Mouse (Mus musculus): ENCODE data around the gene Olfr1360. TPM values are rescaled to one million over a fixed set of nuclear protein-coding genes. Genes with fewer than 3 reads are reported as not detected.

Gene Olfr1360
- total and polyA plus RNA-seq, 2 experiments from 2014 or later: not detected

GRCm38 (mm10) chr13:21715131-21715863, 38.1 kb upstream of the Olfr1360 start:
- H3K36me3 ChIP-seq (replicated peaks; ENCODE audit: control insufficient read depth, insufficient read depth, low read length): no peaks in the 10 kb centered on the region
- H3K4me3 ChIP-seq (ENCODE audit: low read depth, low read length): peak overlapping the region; percentile 44
- peak overlapping the region; percentile 89 for H3K27ac ChIP-seq (ENCODE audit: low read depth)
- 1% methylated on average over 22 of the region's 22 CpGs for WGBS
- DNase-seq (ENCODE audit: low spot score) (no peak), ATAC-seq (ENCODE audit: insufficient read depth, low read depth) (no peak)
- peaks cover 14% of the 10 kb centered on the region for H3K4me1 ChIP-seq (ENCODE audit: control insufficient read depth, insufficient read depth)
- no peak overlapping the region; the same call in 1 of the 2 replicates for H3K9ac ChIP-seq (replicated peaks; ENCODE audit: low read depth, low read length)
- H3K9me3 ChIP-seq (replicated peaks; ENCODE audit: control insufficient read depth, low read length): no peaks in the 10 kb centered on the region
- TF ChIP-seq CTCF (IDR thresholded peaks at IDR 0.05; ENCODE audit: low read depth) (no peak), EP300 (IDR thresholded peaks at IDR 0.05; ENCODE audit: low read depth) (no peak)
- peak overlapping the region; percentile 73 for H3K4me2 ChIP-seq (ENCODE audit: low read depth, low read length)
- H3K27me3 ChIP-seq (ENCODE audit: control insufficient read depth, insufficient read depth, low read length): no peaks in the 10 kb centered on the region

DNA sequence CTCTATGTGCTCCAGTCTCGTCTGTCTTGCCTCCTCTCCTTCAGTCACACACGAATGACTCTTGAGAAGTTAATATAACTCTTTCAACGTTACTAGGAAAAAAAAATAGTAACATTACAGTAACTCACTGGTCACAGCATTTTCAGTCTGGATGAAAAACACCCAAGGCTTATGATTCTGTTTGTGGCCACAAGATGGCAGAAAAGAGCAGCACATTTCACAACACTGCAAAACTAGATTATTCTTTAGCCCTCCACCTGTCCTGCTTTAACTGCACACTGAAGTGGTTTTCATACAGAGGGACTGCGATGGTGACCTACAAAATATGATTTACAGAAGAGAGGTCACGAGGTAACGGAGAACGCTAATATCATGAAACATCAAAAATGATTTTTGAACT, 37.5 kb upstream of the Olfr1360 start:
- no peaks in the 10 kb centered on the region for H3K9me3 ChIP-seq (replicated peaks; ENCODE audit: control insufficient read depth, low read length)
- H3K27ac ChIP-seq (ENCODE audit: low read depth): no peak overlapping the region
- H3K9ac ChIP-seq (replicated peaks; ENCODE audit: low read depth, low read length): no peak overlapping the region
- DNase-seq (ENCODE audit: low spot score) (peak; percentile 82), ATAC-seq (ENCODE audit: insufficient read depth, low read depth) (no peak)
- H3K4me1 ChIP-seq (ENCODE audit: control insufficient read depth, insufficient read depth): peaks cover 14% of the 10 kb centered on the region
- WGBS: under 1% methylated on average over 7 of the region's 7 CpGs
- H3K4me2 ChIP-seq (ENCODE audit: low read depth, low read length): peak overlapping the region; percentile 73
- TF ChIP-seq EP300 (IDR thresholded peaks at IDR 0.05; ENCODE audit: low read depth) (no peak), CTCF (IDR thresholded peaks at IDR 0.05; ENCODE audit: low read depth) (peak; percentile 83)
- no peaks in the 10 kb centered on the region for H3K27me3 ChIP-seq (ENCODE audit: control insufficient read depth, insufficient read depth, low read length)
- no peaks in the 10 kb centered on the region for H3K36me3 ChIP-seq (replicated peaks; ENCODE audit: control insufficient read depth, insufficient read depth, low read length)
- H3K4me3 ChIP-seq (ENCODE audit: low read depth, low read length): peak overlapping the region; percentile 44

GRCm38 (mm10) chr13:21711698-21712097, 34.5 kb upstream of the Olfr1360 start:
- no peak for DNase-seq (ENCODE audit: low spot score)
- TF ChIP-seq CTCF (IDR thresholded peaks at IDR 0.05; ENCODE audit: low read depth) (no peak), EP300 (IDR thresholded peaks at IDR 0.05; ENCODE audit: low read depth) (no peak)
- H3K4me2 ChIP-seq (ENCODE audit: low read depth, low read length): peak overlapping the region; percentile 79
- peak overlapping the region; percentile 63; the same call in 1 of the 2 replicates for H3K4me3 ChIP-seq (ENCODE audit: low read depth, low read length)
- WGBS: 27% methylated on average over 4 of the region's 4 CpGs
- no peaks in the 10 kb centered on the region for H3K36me3 ChIP-seq (replicated peaks; ENCODE audit: control insufficient read depth, insufficient read depth, low read length)
- H3K9ac ChIP-seq (replicated peaks; ENCODE audit: low read depth, low read length): peak overlapping the region; percentile 64; the same call in 1 of the 2 replicates
- H3K27me3 ChIP-seq (ENCODE audit: control insufficient read depth, insufficient read depth, low read length): no peaks in the 10 kb centered on the region
- H3K4me1 ChIP-seq (ENCODE audit: control insufficient read depth, insufficient read depth): peaks cover 14% of the 10 kb centered on the region
- no peak for ATAC-seq (ENCODE audit: insufficient read depth, low read depth)
- no peak overlapping the region for H3K27ac ChIP-seq (ENCODE audit: low read depth)
- no peaks in the 10 kb centered on the region for H3K9me3 ChIP-seq (replicated peaks; ENCODE audit: control insufficient read depth, low read length)

DNA sequence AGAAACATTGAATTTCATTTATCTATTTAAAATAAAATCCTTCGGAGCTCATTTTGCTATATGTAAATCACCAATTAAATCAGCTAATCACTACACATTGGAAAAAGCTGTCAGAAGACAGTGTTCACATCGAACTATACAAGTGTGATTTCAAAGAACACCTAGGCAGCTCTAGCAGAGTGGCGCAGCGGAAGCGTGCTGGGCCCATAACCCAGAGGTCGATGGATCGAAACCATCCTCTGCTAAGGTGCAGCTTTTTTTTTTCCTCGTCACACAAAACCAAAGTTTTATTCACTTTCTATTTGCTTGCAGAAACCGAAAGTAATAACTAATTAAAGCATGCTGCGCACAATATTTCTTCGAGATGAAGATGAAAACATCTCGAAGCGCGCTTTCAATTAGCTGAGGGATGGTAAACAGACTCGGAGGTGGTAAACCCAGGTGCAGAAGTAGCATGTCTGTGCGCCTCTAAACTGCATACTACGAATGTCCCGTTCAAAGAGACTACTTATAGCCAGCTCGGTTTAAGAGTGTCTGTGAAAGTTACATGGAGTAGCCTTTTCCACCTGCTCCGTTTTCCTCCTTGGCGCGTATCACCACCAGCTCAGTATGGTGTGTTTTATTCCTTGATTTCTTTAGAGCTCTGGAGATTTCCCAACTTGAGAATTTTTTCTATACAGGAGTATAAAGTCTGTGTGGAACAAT, 33.8 kb upstream of the Olfr1360 start:
- Histone ChIP-seq H3K27me3 (ENCODE audit: control insufficient read depth, insufficient read depth, low read length) (no peaks in the 10 kb centered on the region), H3K9ac (replicated peaks; ENCODE audit: low read depth, low read length) (peak overlapping the region; percentile 64), H3K27ac (ENCODE audit: low read depth) (peak overlapping the region; percentile 13; the same call in 1 of the 2 replicates), H3K9me3 (replicated peaks; ENCODE audit: control insufficient read depth, low read length) (no peaks in the 10 kb centered on the region), H3K4me3 (ENCODE audit: low read depth, low read length) (peak overlapping the region; percentile 63), H3K4me2 (ENCODE audit: low read depth, low read length) (peak overlapping the region; percentile 79), H3K36me3 (replicated peaks; ENCODE audit: control insufficient read depth, insufficient read depth, low read length) (no peaks in the 10 kb centered on the region), H3K4me1 (ENCODE audit: control insufficient read depth, insufficient read depth) (peaks cover 14% of the 10 kb centered on the region)
- TF ChIP-seq EP300 (IDR thresholded peaks at IDR 0.05; ENCODE audit: low read depth): no peak
- no peak for TF ChIP-seq CTCF (IDR thresholded peaks at IDR 0.05; ENCODE audit: low read depth)
- 2% methylated on average over 22 of the region's 22 CpGs for WGBS
- ATAC-seq (ENCODE audit: insufficient read depth, low read depth) (peak; percentile 77), DNase-seq (ENCODE audit: low spot score) (peak; percentile 50)

- Histone ChIP-seq H3K36me3 (replicated peaks; ENCODE audit: control insufficient read depth, insufficient read depth, low read length) (no peaks in the 10 kb centered on the region), H3K9ac (replicated peaks; ENCODE audit: low read depth, low read length) (peak overlapping the region; percentile 53), H3K4me3 (ENCODE audit: low read depth, low read length) (peak overlapping the region; percentile 63), H3K27ac (ENCODE audit: low read depth) (peak overlapping the region; percentile 86), H3K4me2 (ENCODE audit: low read depth, low read length) (peak overlapping the region; percentile 49), H3K9me3 (replicated peaks; ENCODE audit: control insufficient read depth, low read length) (no peaks in the 10 kb centered on the region), H3K27me3 (ENCODE audit: control insufficient read depth, insufficient read depth, low read length) (no peaks in the 10 kb centered on the region), H3K4me1 (ENCODE audit: control insufficient read depth, insufficient read depth) (peaks cover 10% of the 10 kb centered on the region)
- DNase-seq (ENCODE audit: low spot score): peak; percentile 90
- peak; percentile 90 for TF ChIP-seq CTCF (IDR thresholded peaks at IDR 0.05; ENCODE audit: low read depth)
- TF ChIP-seq EP300 (IDR thresholded peaks at IDR 0.05; ENCODE audit: low read depth): 0 out of 2 replicates have a peak, but pooled peaks have one; percentile 51
- WGBS: under 1% methylated on average over 32 of the region's 32 CpGs
- peak; percentile 84 for ATAC-seq (ENCODE audit: insufficient read depth, low read depth)
Observed at GRCm38 (mm10) chr13:21710031-21710711, 33.0 kb upstream of the Olfr1360 start.

Data from heart, postnatal 0 days (tissue).